12 mouse cellular contexts compared by ENCODE assay signal in genomic region chr2:60478778-60479177, GRCm38 (mm10).
"Had no signal": no experiment of that assay in that cellular context is flagged by ENCODE, and none has a peak within 500 bp of the region (broad histone marks: within the 10 kb centered on the region; RNA-seq: fewer than 3 reads in every experiment).

No protein-coding gene starts in this region.

- ATAC-seq: liver, embryonic 12.5 days; midbrain, embryonic 16.5 days had no signal

- H3K4me2 ChIP-seq: limb, embryonic 15.5 days; liver, embryonic 12.5 days; lung, embryonic 15.5 days; midbrain, embryonic 12.5 days; neural tube, embryonic 13.5 days had no signal

- H3K27me3 ChIP-seq: limb, embryonic 15.5 days; liver, embryonic 12.5 days; lung, embryonic 15.5 days; megakaryocyte, embryonic 14.5 days; midbrain, embryonic 12.5 days; neural tube, embryonic 13.5 days had no signal

- H3K36me3 ChIP-seq: limb, embryonic 15.5 days; liver, embryonic 12.5 days; lung, embryonic 15.5 days; midbrain, embryonic 12.5 days; neural tube, embryonic 13.5 days had no signal

- H3K4me1 ChIP-seq: limb, embryonic 15.5 days; liver, embryonic 12.5 days; lung, embryonic 15.5 days; megakaryocyte, embryonic 14.5 days; midbrain, embryonic 12.5 days; neural tube, embryonic 13.5 days had no signal

- H3K4me3 ChIP-seq: limb, embryonic 15.5 days; liver, embryonic 12.5 days; lung, embryonic 15.5 days; megakaryocyte, embryonic 14.5 days; midbrain, embryonic 12.5 days; neural tube, embryonic 13.5 days had no signal

- H3K27ac ChIP-seq: limb, embryonic 15.5 days; liver, embryonic 12.5 days; lung, embryonic 15.5 days; macrophage; midbrain, embryonic 12.5 days; neural tube, embryonic 13.5 days had no signal

- H3K9me3 ChIP-seq: limb, embryonic 15.5 days; liver, embryonic 12.5 days; lung, embryonic 15.5 days; midbrain, embryonic 12.5 days; neural tube, embryonic 13.5 days had no signal

- H3K9ac ChIP-seq: limb, embryonic 15.5 days; liver, embryonic 12.5 days; lung, embryonic 15.5 days; midbrain, embryonic 12.5 days; neural tube, embryonic 13.5 days had no signal

- DNase-seq: kidney, postnatal 14 days; layer of hippocampus, postnatal 36 days; lung, postnatal 14 days; right cerebral cortex, postnatal 25 days had no signal
